Mouse (Mus musculus): ENCODE data around the gene S1pr3.

The S1pr3 gene

GRCm38 (mm10) chr13:51405731-51406320 is 2.6 kb upstream of the S1pr3 start:
- DNase-seq (ENCODE audit: low spot score in 2 of 2) = no peak

- DNase-seq (ENCODE audit: low spot score in 2 of 2) = peak in 1 of 2 experiments; percentile 50
Observed at GRCm38 (mm10) chr13:51407541-51408217, 760 bp upstream of the S1pr3 start.

GRCm38 (mm10) chr13:51409936-51410481 is 1.6 kb downstream of the S1pr3 start:
- DNase-seq (ENCODE audit: low spot score in 2 of 2) = no peak

- no peak for DNase-seq (ENCODE audit: low spot score in 2 of 2)
Observed at GRCm38 (mm10) chr13:51411243-51411642, 2.8 kb downstream of the S1pr3 start.

GRCm38 (mm10) chr13:51411696-51412430 is 3.4 kb downstream of the S1pr3 start:
- no peak for DNase-seq (ENCODE audit: low spot score in 2 of 2)

GRCm38 (mm10) chr13:51413461-51413860 is 5.0 kb downstream of the S1pr3 start:
- no peak for DNase-seq (ENCODE audit: low spot score in 2 of 2)

GRCm38 (mm10) chr13:51416727-51417126 is 8.3 kb downstream of the S1pr3 start:
- DNase-seq (ENCODE audit: low spot score in 2 of 2) = no peak

- DNase-seq (ENCODE audit: low spot score in 2 of 2) = peak in 1 of 2 experiments; percentile 54
Observed at GRCm38 (mm10) chr13:51417796-51418195, 9.4 kb downstream of the S1pr3 start.

- peak; percentile 87 to 92 for DNase-seq (ENCODE audit: low spot score in 2 of 2)
Observed at GRCm38 (mm10) chr13:51418268-51418941, 10.0 kb downstream of the S1pr3 start.

- DNase-seq (ENCODE audit: low spot score in 2 of 2) = no peak
Observed at GRCm38 (mm10) chr13:51418942-51419451, 10.6 kb downstream of the S1pr3 start.

GRCm38 (mm10) chr13:51419501-51419900 is 11.1 kb downstream of the S1pr3 start:
- DNase-seq (ENCODE audit: low spot score in 2 of 2) = no peak

GRCm38 (mm10) chr13:51420861-51421260 is 12.4 kb downstream of the S1pr3 start:
- no peak for DNase-seq (ENCODE audit: low spot score in 2 of 2)

- DNase-seq (ENCODE audit: low spot score in 2 of 2) = no peak
Observed at GRCm38 (mm10) chr13:51423647-51424046, 15.2 kb downstream of the S1pr3 start.

- no peak for DNase-seq (ENCODE audit: low spot score in 2 of 2)
Observed at GRCm38 (mm10) chr13:51424647-51425046, 16.2 kb downstream of the S1pr3 start.

- no peak for DNase-seq (ENCODE audit: low spot score in 2 of 2)
Observed at GRCm38 (mm10) chr13:51425662-51426443, 17.4 kb downstream of the S1pr3 start.

GRCm38 (mm10) chr13:51433371-51433770 is 24.9 kb downstream of the S1pr3 start:
- no peak for DNase-seq (ENCODE audit: low spot score in 2 of 2)

GRCm38 (mm10) chr13:51434460-51434859 is 26.0 kb downstream of the S1pr3 start:
- no peak for DNase-seq (ENCODE audit: low spot score in 2 of 2)

GRCm38 (mm10) chr13:51435146-51435545 is 26.7 kb downstream of the S1pr3 start:
- no peak for DNase-seq (ENCODE audit: low spot score in 2 of 2)

- no peak for DNase-seq (ENCODE audit: low spot score in 2 of 2)
Observed at GRCm38 (mm10) chr13:51437105-51438085, 29.0 kb downstream of the S1pr3 start.

GRCm38 (mm10) chr13:51442922-51443321 is 34.5 kb downstream of the S1pr3 start:
- DNase-seq (ENCODE audit: low spot score in 2 of 2) = no peak
